In the genomic region with DNA sequence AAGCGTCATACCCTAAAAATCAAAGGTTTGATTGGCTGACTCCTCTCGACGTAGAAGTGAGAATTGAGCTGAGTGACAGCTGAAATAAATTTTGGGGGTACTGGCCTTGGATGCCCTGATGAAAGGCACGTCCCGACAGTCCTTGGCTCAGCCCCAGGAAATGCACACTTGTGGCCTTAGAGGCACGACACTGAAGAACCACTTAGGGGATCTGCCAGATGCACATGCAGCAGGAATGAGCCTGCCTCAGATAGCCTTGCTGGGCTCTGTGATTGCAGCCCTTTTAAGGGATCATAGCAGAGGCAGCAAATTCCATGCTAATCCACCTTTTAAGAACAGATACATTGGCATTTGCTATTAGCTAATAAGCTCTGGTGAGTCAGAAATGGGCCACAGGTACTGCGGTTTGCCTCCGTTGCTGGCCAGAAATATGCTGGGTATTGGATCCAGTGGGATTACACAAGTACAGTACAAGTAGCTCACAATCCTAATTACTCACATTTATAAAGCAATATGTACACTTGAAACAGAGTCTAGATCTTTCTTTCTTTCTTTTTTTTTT, we compare ENCODE assay signal across 18 mouse cellular contexts.
DNase-seq lines count a peak whose midpoint lies in the region; ATAC-seq lines count a peak whose summit lies in the region.
"Had no signal": no experiment of that assay in that cellular context is flagged by ENCODE, and none has a peak within 500 bp of the region (broad histone marks: within the 10 kb centered on the region; RNA-seq: fewer than 3 reads in every experiment).

No protein-coding gene starts in this region.

- H3K4me2 ChIP-seq in embryonic facial prominence, embryonic 14.5 days (ENCODE audit: low read depth, low read length): no peak overlapping the region
- no peak overlapping the region for H3K4me2 ChIP-seq in embryonic facial prominence, embryonic 15.5 days (replicated peaks)
- H3K4me2 ChIP-seq in heart, embryonic 11.5 days: no peak overlapping the region
- H3K4me2 ChIP-seq in hindbrain, embryonic 14.5 days (replicated peaks): no peak overlapping the region
- H3K4me2 ChIP-seq: embryonic facial prominence, embryonic 13.5 days; midbrain, embryonic 12.5 days; neural tube, embryonic 12.5 days had no signal

- no peaks in the 10 kb centered on the region for H3K36me3 ChIP-seq in embryonic facial prominence, embryonic 14.5 days (ENCODE audit: control insufficient read depth, insufficient read depth, low read length)
- no peaks in the 10 kb centered on the region for H3K36me3 ChIP-seq in embryonic facial prominence, embryonic 10.5 days (replicated peaks)
- no peaks in the 10 kb centered on the region for H3K36me3 ChIP-seq in embryonic facial prominence, embryonic 15.5 days
- no peaks in the 10 kb centered on the region for H3K36me3 ChIP-seq in heart, embryonic 11.5 days (ENCODE audit: control insufficient read depth, insufficient read depth, low read length)
- H3K36me3 ChIP-seq in hindbrain, embryonic 14.5 days (replicated peaks; ENCODE audit: control insufficient read depth, insufficient read depth): no peaks in the 10 kb centered on the region
- H3K36me3 ChIP-seq: embryonic facial prominence, embryonic 13.5 days; midbrain, embryonic 12.5 days; neural tube, embryonic 12.5 days had no signal

- H3K4me1 ChIP-seq in embryonic facial prominence, embryonic 14.5 days (ENCODE audit: control insufficient read depth, insufficient read depth, low read length): no peaks in the 10 kb centered on the region
- H3K4me1 ChIP-seq in embryonic facial prominence, embryonic 10.5 days: no peaks in the 10 kb centered on the region
- no peaks in the 10 kb centered on the region for H3K4me1 ChIP-seq in embryonic facial prominence, embryonic 15.5 days
- no peaks in the 10 kb centered on the region for H3K4me1 ChIP-seq in heart, embryonic 11.5 days (ENCODE audit: control insufficient read depth, insufficient read depth, low read length)
- H3K4me1 ChIP-seq in hindbrain, embryonic 14.5 days (replicated peaks; ENCODE audit: control insufficient read depth, insufficient read depth, low read length): no peaks in the 10 kb centered on the region
- H3K4me1 ChIP-seq: embryonic facial prominence, embryonic 13.5 days; midbrain, embryonic 12.5 days; neural tube, embryonic 12.5 days had no signal

- no peak overlapping the region for H3K4me3 ChIP-seq in embryonic facial prominence, embryonic 14.5 days (ENCODE audit: low read depth, low read length)
- no peak overlapping the region for H3K4me3 ChIP-seq in embryonic facial prominence, embryonic 10.5 days
- no peak overlapping the region for H3K4me3 ChIP-seq in embryonic facial prominence, embryonic 15.5 days (replicated peaks)
- H3K4me3 ChIP-seq in heart, embryonic 11.5 days (ENCODE audit: low read depth, low read length): no peak overlapping the region
- H3K4me3 ChIP-seq in hindbrain, embryonic 14.5 days (replicated peaks; ENCODE audit: low read length): no peak overlapping the region
- H3K4me3 ChIP-seq: embryonic facial prominence, embryonic 13.5 days; midbrain, embryonic 12.5 days; neural tube, embryonic 12.5 days had no signal

- H3K27me3 ChIP-seq in embryonic facial prominence, embryonic 14.5 days (replicated peaks; ENCODE audit: control insufficient read depth, insufficient read depth, low read length): no peaks in the 10 kb centered on the region
- no peaks in the 10 kb centered on the region for H3K27me3 ChIP-seq in embryonic facial prominence, embryonic 10.5 days (replicated peaks; ENCODE audit: low read depth, poor library complexity, severe bottlenecking)
- no peaks in the 10 kb centered on the region for H3K27me3 ChIP-seq in embryonic facial prominence, embryonic 15.5 days
- H3K27me3 ChIP-seq in heart, embryonic 11.5 days (ENCODE audit: control insufficient read depth, insufficient read depth, low read length): no peaks in the 10 kb centered on the region
- no peaks in the 10 kb centered on the region for H3K27me3 ChIP-seq in hindbrain, embryonic 14.5 days (ENCODE audit: control insufficient read depth, insufficient read depth, low read length)
- H3K27me3 ChIP-seq: embryonic facial prominence, embryonic 13.5 days; midbrain, embryonic 12.5 days; neural tube, embryonic 12.5 days had no signal

- H3K9me3 ChIP-seq in embryonic facial prominence, embryonic 14.5 days (ENCODE audit: control insufficient read depth, low read length): no peaks in the 10 kb centered on the region
- H3K9me3 ChIP-seq in embryonic facial prominence, embryonic 10.5 days: no peaks in the 10 kb centered on the region
- no peaks in the 10 kb centered on the region for H3K9me3 ChIP-seq in embryonic facial prominence, embryonic 15.5 days (replicated peaks)
- H3K9me3 ChIP-seq in heart, embryonic 11.5 days (replicated peaks; ENCODE audit: control insufficient read depth, low read length): no peaks in the 10 kb centered on the region
- H3K9me3 ChIP-seq in hindbrain, embryonic 14.5 days (ENCODE audit: control insufficient read depth, low read length): no peaks in the 10 kb centered on the region
- H3K9me3 ChIP-seq: embryonic facial prominence, embryonic 13.5 days; midbrain, embryonic 12.5 days; neural tube, embryonic 12.5 days had no signal

- DNase-seq in embryonic facial prominence, embryonic 14.5 days (ENCODE audit: low spot score): peak; percentile 71
- no peak for DNase-seq in embryonic facial prominence, embryonic 10.5 days (ENCODE audit: low spot score)
- peak; percentile 87 for DNase-seq in heart, postnatal 4 days
- no peak for DNase-seq in cerebellum, postnatal 14 days
- no peak for DNase-seq in layer of hippocampus, postnatal 10 days (ENCODE audit: low spot score in 2 of 2)
- no peak for DNase-seq in hindbrain, embryonic 14.5 days (ENCODE audit: low spot score)
- DNase-seq: cerebellum, adult 9-11 months; kidney, postnatal 14 days; layer of hippocampus, postnatal 36 days; liver had no signal

- no peak overlapping the region for H3K9ac ChIP-seq in embryonic facial prominence, embryonic 14.5 days (ENCODE audit: low read depth, low read length)
- H3K9ac ChIP-seq in embryonic facial prominence, embryonic 15.5 days: no peak overlapping the region
- no peak overlapping the region for H3K9ac ChIP-seq in heart, embryonic 11.5 days (ENCODE audit: low read depth, low read length)
- H3K9ac ChIP-seq in hindbrain, embryonic 14.5 days: no peak overlapping the region
- H3K9ac ChIP-seq: embryonic facial prominence, embryonic 13.5 days; midbrain, embryonic 12.5 days; neural tube, embryonic 12.5 days had no signal

- no peak overlapping the region for H3K27ac ChIP-seq in embryonic facial prominence, embryonic 14.5 days (replicated peaks; ENCODE audit: low read depth, low read length)
- no peak overlapping the region for H3K27ac ChIP-seq in embryonic facial prominence, embryonic 10.5 days (replicated peaks)
- no peak overlapping the region for H3K27ac ChIP-seq in embryonic facial prominence, embryonic 15.5 days (replicated peaks)
- peak overlapping the region; percentile 24; the same call in 1 of the 2 replicates for H3K27ac ChIP-seq in heart, embryonic 11.5 days (ENCODE audit: low read depth, low read length)
- H3K27ac ChIP-seq in hindbrain, embryonic 14.5 days: no peak overlapping the region
- H3K27ac ChIP-seq: embryonic facial prominence, embryonic 13.5 days; midbrain, embryonic 12.5 days; neural tube, embryonic 12.5 days had no signal

- 54% methylated on average over 8 of the region's 8 CpGs for WGBS in embryonic facial prominence, embryonic 14.5 days
- 75% methylated on average over 8 of the region's 8 CpGs for WGBS in embryonic facial prominence, embryonic 10.5 days
- WGBS in embryonic facial prominence, embryonic 15.5 days: 46% methylated on average over 8 of the region's 8 CpGs
- WGBS in heart, embryonic 11.5 days (ENCODE audit: insufficient replicate concordance): 43% methylated on average over 8 of the region's 8 CpGs
- 81% methylated on average over 8 of the region's 8 CpGs for WGBS in hindbrain, embryonic 14.5 days

- ATAC-seq in embryonic facial prominence, embryonic 14.5 days (ENCODE audit: low read depth): no peak; the same call in 1 of the 2 replicates
- peak; percentile 51; the same call in 1 of the 2 replicates for ATAC-seq in embryonic facial prominence, embryonic 15.5 days (ENCODE audit: insufficient number of reproducible peaks, low FRiP score, low TSS enrichment, low read depth)
- peak; percentile 82 for ATAC-seq in heart, embryonic 11.5 days (replicated peaks; ENCODE audit: insufficient number of reproducible peaks, low FRiP score, low TSS enrichment)
- no peak for ATAC-seq in hindbrain, embryonic 14.5 days (ENCODE audit: low FRiP score)
- ATAC-seq: forebrain, embryonic 16.5 days; intestine, postnatal 0 days; lung, postnatal 0 days had no signal

Comparison
In these comparisons a context has a peak if more than half of its experiments do, and no peak if none do; other contexts are left out.
1. ATAC-seq: peak in embryonic facial prominence, embryonic 15.5 days (single experiment) and heart, embryonic 11.5 days (single experiment); none in embryonic facial prominence, embryonic 14.5 days (single experiment) and hindbrain, embryonic 14.5 days (single experiment).
2. DNase-seq: peak in embryonic facial prominence, embryonic 14.5 days (single experiment) and heart, postnatal 4 days (single experiment); none in embryonic facial prominence, embryonic 10.5 days (single experiment), cerebellum, postnatal 14 days (0 of 2), layer of hippocampus, postnatal 10 days (0 of 2) and hindbrain, embryonic 14.5 days (single experiment).